Mouse (Mus musculus) midbrain, embryonic 14.5 days (tissue): Measurements from ENCODE around the gene Gria2. TPM values are rescaled to one million over a fixed set of nuclear protein-coding genes. Genes with fewer than 3 reads are reported as not detected.

Experiments
- ATAC-seq: fragments of 200-750 bp; cut with Nextera tagmentation; 2 replicates; pipeline ENCODE4 v1.8.0; 2017; ENCODE audit warnings: moderate number of reproducible peaks, moderate library complexity; ENCODE audit not compliant: low FRiP score, low TSS enrichment
- DNase-seq: peaks from one replicate; pipeline ENCODE4 v3.0.0-alpha.2; 2015
- H3K27ac ChIP-seq: fragments of 300-500 bp; sonication (generic); replicated peaks from 2 replicates; pipeline ENCODE4 v1.5.1; 2014; ENCODE audit warnings: mild to moderate bottlenecking, low read depth, low read length, moderate library complexity
- H3K27me3 ChIP-seq: fragments of 300-500 bp; sonication (generic); 2 replicates; pipeline ENCODE4 v1.6.1; 2014; ENCODE audit warnings: low read length, control low read depth, mixed read lengths; ENCODE audit not compliant: control insufficient read depth, insufficient read depth
- H3K36me3 ChIP-seq: fragments of 300-500 bp; sonication (generic); 2 replicates; pipeline ENCODE4 v1.6.1; 2014; ENCODE audit warnings: low read length, control low read depth; ENCODE audit not compliant: control insufficient read depth, insufficient read depth
- H3K4me1 ChIP-seq: fragments of 300-500 bp; sonication (generic); 2 replicates; pipeline ENCODE4 v1.6.1; 2014; ENCODE audit warnings: mild to moderate bottlenecking, antibody characterized with exemption, low read length, control low read depth; ENCODE audit not compliant: control insufficient read depth, insufficient read depth
- H3K4me2 ChIP-seq: fragments of 300-500 bp; sonication (generic); 2 replicates; pipeline ENCODE4 v1.6.1; 2014; ENCODE audit warnings: mild to moderate bottlenecking, low read length, moderate library complexity
- H3K4me3 ChIP-seq: fragments of 300-500 bp; sonication (generic); replicated peaks from 2 replicates; pipeline ENCODE4 v1.5.1; 2014; ENCODE audit warnings: low read depth, low read length
- H3K9ac ChIP-seq: fragments of 300-500 bp; sonication (generic); replicated peaks from 2 replicates; pipeline ENCODE4 v1.6.1; 2014; ENCODE audit warnings: mild to moderate bottlenecking, low read length, moderate library complexity
- H3K9me3 ChIP-seq: fragments of 300-500 bp; sonication (generic); 2 replicates; pipeline ENCODE4 v1.6.1; 2016; ENCODE audit warnings: low read length, control low read depth, mixed read lengths; ENCODE audit not compliant: control insufficient read depth
- WGBS: fragments of 180-500 bp; shearing (Covaris S2); extraction: QIAGEN DNeasy Blood & Tissue Kit; methylation state at CpG from one replicate; pipeline ENCODE4 v1.1.7; 2014; 5-methylcytosine and 5-hydroxymethylcytosine counted together
- polyA plus RNA-seq: library from polyadenylated mRNA; unstranded; fragments of >200 nt; fragmentation: Nextera tagmentation; extraction: Ambion mirVana; gene quantifications from 2 replicates; pipeline ENCODE4 v1.2.1, GENCODE M21; 2014

The Gria2 gene
- polyA plus RNA-seq, 1 experiment from 2014 or later, result 179 TPM

GRCm38 (mm10) chr3:80769506-80770235 lies 33.0 kb downstream of the Gria2 start:
- no peaks in the 10 kb centered on the region for H3K9me3 ChIP-seq
- WGBS, result 91% methylated on average over 5 of the region's 5 CpGs
- H3K27ac ChIP-seq, result no peak overlapping the region
- no peak overlapping the region for H3K4me2 ChIP-seq
- H3K4me1 ChIP-seq, result no peaks in the 10 kb centered on the region
- no peak for ATAC-seq
- no peaks in the 10 kb centered on the region for H3K27me3 ChIP-seq
- H3K9ac ChIP-seq, result no peak overlapping the region
- no peak for DNase-seq
- H3K36me3 ChIP-seq, result no peaks in the 10 kb centered on the region
- no peak overlapping the region for H3K4me3 ChIP-seq

GRCm38 (mm10) chr3:80758955-80759354 lies 43.7 kb downstream of the Gria2 start:
- H3K9me3 ChIP-seq, result no peaks in the 10 kb centered on the region
- WGBS, result 86% methylated on average over 4 of the region's 4 CpGs
- DNase-seq (no peak), ATAC-seq (no peak)
- H3K4me2 ChIP-seq, result no peak overlapping the region
- no peaks in the 10 kb centered on the region for H3K36me3 ChIP-seq
- no peak overlapping the region for H3K9ac ChIP-seq
- H3K4me3 ChIP-seq, result no peak overlapping the region
- no peaks in the 10 kb centered on the region for H3K4me1 ChIP-seq
- H3K27me3 ChIP-seq, result no peaks in the 10 kb centered on the region
- H3K27ac ChIP-seq, result no peak overlapping the region

- Histone ChIP-seq H3K9ac (no peak overlapping the region), H3K9me3 (no peaks in the 10 kb centered on the region), H3K4me2 (no peak overlapping the region), H3K27me3 (no peaks in the 10 kb centered on the region), H3K27ac (no peak overlapping the region), H3K36me3 (no peaks in the 10 kb centered on the region), H3K4me3 (no peak overlapping the region), H3K4me1 (no peaks in the 10 kb centered on the region)
- DNase-seq (no peak), ATAC-seq (no peak)
- 92% methylated on average over 2 of the region's 2 CpGs for WGBS
Observed at GRCm38 (mm10) chr3:80758363-80758762, 44.3 kb downstream of the Gria2 start.

- ATAC-seq, result no peak
- no peak overlapping the region for H3K4me2 ChIP-seq
- H3K27ac ChIP-seq, result no peak overlapping the region
- no peaks in the 10 kb centered on the region for H3K9me3 ChIP-seq
- H3K27me3 ChIP-seq, result no peaks in the 10 kb centered on the region
- no peaks in the 10 kb centered on the region for H3K36me3 ChIP-seq
- no peak overlapping the region for H3K9ac ChIP-seq
- no peaks in the 10 kb centered on the region for H3K4me1 ChIP-seq
- DNase-seq, result peak; percentile 23
- H3K4me3 ChIP-seq, result no peak overlapping the region
Observed at GRCm38 (mm10) chr3:80750786-80751185, 51.8 kb downstream of the Gria2 start.

GRCm38 (mm10) chr3:80725205-80725604 lies 77.4 kb downstream of the Gria2 start:
- ATAC-seq (no peak), DNase-seq (no peak)
- Histone ChIP-seq H3K27ac (no peak overlapping the region), H3K27me3 (no peaks in the 10 kb centered on the region), H3K4me1 (no peaks in the 10 kb centered on the region), H3K4me2 (no peak overlapping the region), H3K36me3 (peaks cover 11% of the 10 kb centered on the region), H3K9ac (no peak overlapping the region), H3K9me3 (no peaks in the 10 kb centered on the region), H3K4me3 (no peak overlapping the region)
- 72% methylated on average over 3 of the region's 3 CpGs for WGBS

GRCm38 (mm10) chr3:80713123-80713522 lies 89.5 kb downstream of the Gria2 start:
- Histone ChIP-seq H3K27ac (0 out of 2 replicates have a peak overlapping the region, but pooled peaks have one; percentile 20), H3K4me3 (no peak overlapping the region), H3K9me3 (no peaks in the 10 kb centered on the region), H3K4me2 (no peak overlapping the region), H3K9ac (no peak overlapping the region), H3K27me3 (no peaks in the 10 kb centered on the region), H3K4me1 (no peaks in the 10 kb centered on the region), H3K36me3 (peaks cover 23% of the 10 kb centered on the region)
- 34% methylated on average over 3 of the region's 3 CpGs for WGBS
- ATAC-seq (no peak), DNase-seq (peak; percentile 18)

GRCm38 (mm10) chr3:80708992-80709391 lies 93.6 kb downstream of the Gria2 start:
- peaks cover 39% of the 10 kb centered on the region for H3K36me3 ChIP-seq
- no peak overlapping the region for H3K27ac ChIP-seq
- H3K9me3 ChIP-seq, result no peaks in the 10 kb centered on the region
- H3K27me3 ChIP-seq, result no peaks in the 10 kb centered on the region
- no peak overlapping the region for H3K4me3 ChIP-seq
- H3K4me2 ChIP-seq, result no peak overlapping the region
- no peak for DNase-seq
- no peak for ATAC-seq
- H3K4me1 ChIP-seq, result no peaks in the 10 kb centered on the region
- H3K9ac ChIP-seq, result no peak overlapping the region

- DNase-seq (no peak), ATAC-seq (no peak)
- peaks cover 17% of the 10 kb centered on the region for H3K36me3 ChIP-seq
- H3K4me3 ChIP-seq, result no peak overlapping the region
- H3K27ac ChIP-seq, result no peak overlapping the region
- H3K27me3 ChIP-seq, result no peaks in the 10 kb centered on the region
- 97% methylated on average over 3 of the region's 3 CpGs for WGBS
- no peaks in the 10 kb centered on the region for H3K9me3 ChIP-seq
- no peak overlapping the region for H3K9ac ChIP-seq
- no peak overlapping the region for H3K4me2 ChIP-seq
- no peaks in the 10 kb centered on the region for H3K4me1 ChIP-seq
Observed at GRCm38 (mm10) chr3:80702173-80702572, 100.5 kb downstream of the Gria2 start.

GRCm38 (mm10) chr3:80697523-80697922 lies 105.1 kb downstream of the Gria2 start:
- WGBS, result 88% methylated on average over 4 of the region's 4 CpGs
- ATAC-seq, result no peak
- H3K27ac ChIP-seq, result no peak overlapping the region

More at GRCm38 (mm10) chr3:80697523-80697922, 105.1 kb downstream of the Gria2 start:
- Histone ChIP-seq H3K9ac (no peak overlapping the region), H3K27me3 (no peaks in the 10 kb centered on the region), H3K4me3 (no peak overlapping the region), H3K9me3 (no peaks in the 10 kb centered on the region), H3K4me1 (no peaks in the 10 kb centered on the region), H3K4me2 (no peak overlapping the region), H3K36me3 (0 out of 2 replicates have a peak, but pooled peaks cover 6% of the 10 kb centered on the region)
- DNase-seq, result no peak
